Mouse (Mus musculus): ENCODE results near the gene Tmem181a. TPM values are rescaled to one million over a fixed set of nuclear protein-coding genes. Genes with fewer than 3 reads are reported as not detected.
"Not testable (repeated sequence)": the region's sequence is repeated elsewhere in the genome, so short reads cannot be mapped to it uniquely, and the experiment has no call there.

Gene Tmem181a
- total RNA-seq, 4 experiments from 2014 or later: 6.2 to 7.8 (median 7.2) TPM

GRCm38 (mm10) chr17:6305656-6306270 lies 49.1 kb downstream of the Tmem181a start:
- not testable (repeated sequence) for DNase-seq (ENCODE audit: low spot score)

- DNase-seq (ENCODE audit: low spot score): not testable (repeated sequence)
Measured at GRCm38 (mm10) chr17:6306503-6306902, 49.8 kb downstream of the Tmem181a start.

GRCm38 (mm10) chr17:6311716-6312115 lies 55.1 kb downstream of the Tmem181a start:
- not testable (repeated sequence) for DNase-seq (ENCODE audit: low spot score)

- DNase-seq (ENCODE audit: low spot score): not testable (repeated sequence)
Measured at GRCm38 (mm10) chr17:6312755-6313154, 56.1 kb downstream of the Tmem181a start.

GRCm38 (mm10) chr17:6314493-6314892 lies 57.8 kb downstream of the Tmem181a start:
- not testable (repeated sequence) for DNase-seq (ENCODE audit: low spot score)

- not testable (repeated sequence) for DNase-seq (ENCODE audit: low spot score)
Measured at GRCm38 (mm10) chr17:6315706-6316105, 59.0 kb downstream of the Tmem181a start.

- DNase-seq (ENCODE audit: low spot score): not testable (repeated sequence)
Measured at GRCm38 (mm10) chr17:6316379-6317126, 59.9 kb downstream of the Tmem181a start.

GRCm38 (mm10) chr17:6317339-6317985 lies 60.8 kb downstream of the Tmem181a start, which contains the start of gene Dynlt1a:
Gene Dynlt1a, minus strand, starts transcription at chr17:6317500.
- DNase-seq (ENCODE audit: low spot score): peak; percentile 93

GRCm38 (mm10) chr17:6321081-6321777 lies 64.6 kb downstream of the Tmem181a start:
- not testable (repeated sequence) for DNase-seq (ENCODE audit: low spot score)

- DNase-seq (ENCODE audit: low spot score): not testable (repeated sequence)
Measured at GRCm38 (mm10) chr17:6321778-6322101, 65.1 kb downstream of the Tmem181a start.

- not testable (repeated sequence) for DNase-seq (ENCODE audit: low spot score)
Measured at GRCm38 (mm10) chr17:6325021-6325420, 68.4 kb downstream of the Tmem181a start.

GRCm38 (mm10) chr17:6325543-6325942 lies 68.9 kb downstream of the Tmem181a start:
- not testable (repeated sequence) for DNase-seq (ENCODE audit: low spot score)

- DNase-seq (ENCODE audit: low spot score): not testable (repeated sequence)
Measured at GRCm38 (mm10) chr17:6327554-6327953, 70.9 kb downstream of the Tmem181a start.

GRCm38 (mm10) chr17:6328997-6329396 lies 72.3 kb downstream of the Tmem181a start:
- DNase-seq (ENCODE audit: low spot score): not testable (repeated sequence)

GRCm38 (mm10) chr17:6342606-6343294 lies 86.1 kb downstream of the Tmem181a start:
- not testable (repeated sequence) for DNase-seq (ENCODE audit: low spot score)

- DNase-seq (ENCODE audit: low spot score): not testable (repeated sequence)
Measured at GRCm38 (mm10) chr17:6355256-6355655, 98.6 kb downstream of the Tmem181a start.

Other genes starting within 250 kb of the Tmem181a start
- 1 to 10 TPM; 6.2 to 8.3 (median 6.7) TPM for gene Serac1, start 177.1 kb upstream of the Tmem181a start, total RNA-seq (2022)
- gene Gtf2h5, start 177.1 kb upstream of the Tmem181a start, total RNA-seq (2022): 10 to 100 TPM; 58.4 to 70.5 (median 62.3) TPM
- gene Tulp4, start 150.4 kb upstream of the Tmem181a start, total RNA-seq (2022): 100 to 1,000 TPM; 100 to 109 (median 105) TPM
- gene Dynlt1a, start 60.6 kb downstream of the Tmem181a start, total RNA-seq (2022): 1 to 10 TPM in 2 of 4 experiments, under 1 TPM in 2; 0.65 to 1.3 (median 1.1) TPM
- gene Dynlt1b, start 173.3 kb downstream of the Tmem181a start, total RNA-seq (2022): 10 to 100 TPM; 35.1 to 40.2 (median 38.2) TPM

Measured in heart, adult 8-10 months (tissue).